Mouse (Mus musculus) hindbrain, embryonic 14.5 days (tissue): ENCODE measurements at regions not wholly inside any gene's neighbourhood (a gene's known extent, or its start where the extent isn't known, plus 50 kb on each side); places are given as distances from the start of the nearest gene placed in this dataset.

Source experiments
- ATAC-seq: fragments of 200-750 bp; cut with Nextera tagmentation; 2 replicates; pipeline ENCODE4 v1.8.0; 2017; ENCODE audit warnings: moderate number of reproducible peaks, mild to moderate bottlenecking, moderate TSS enrichment, moderate library complexity; ENCODE audit not compliant: low FRiP score
- DNase-seq: peaks from one replicate; pipeline ENCODE4 v3.0.0-alpha.2; 2015; ENCODE audit warnings: low spot score
- H3K27ac ChIP-seq: fragments of 300-500 bp; sonication (generic); 2 replicates; pipeline ENCODE4 v1.5.1; 2014; ENCODE audit warnings: mild to moderate bottlenecking, moderate library complexity
- H3K27me3 ChIP-seq: fragments of 300-500 bp; sonication (generic); 2 replicates; pipeline ENCODE4 v1.6.1; 2014; ENCODE audit warnings: mild to moderate bottlenecking, low read length, mixed read lengths; ENCODE audit not compliant: control insufficient read depth, insufficient read depth
- H3K36me3 ChIP-seq: fragments of 300-500 bp; sonication (generic); replicated peaks from 2 replicates; pipeline ENCODE4 v1.6.1; 2014; ENCODE audit not compliant: control insufficient read depth, insufficient read depth
- H3K4me1 ChIP-seq: fragments of 300-500 bp; sonication (generic); replicated peaks from 2 replicates; pipeline ENCODE4 v1.6.1; 2014; ENCODE audit warnings: antibody characterized with exemption, low read length, mixed read lengths; ENCODE audit not compliant: control insufficient read depth, insufficient read depth
- H3K4me2 ChIP-seq: fragments of 300-500 bp; sonication (generic); replicated peaks from 2 replicates; pipeline ENCODE4 v1.6.1; 2014; ENCODE audit warnings: mild to moderate bottlenecking, moderate library complexity
- H3K4me3 ChIP-seq: fragments of 300-500 bp; sonication (generic); replicated peaks from 2 replicates; pipeline ENCODE4 v1.5.1; 2014; ENCODE audit warnings: mild to moderate bottlenecking, low read length
- H3K9ac ChIP-seq: fragments of 300-500 bp; sonication (generic); 2 replicates; pipeline ENCODE4 v1.6.1; 2014
- H3K9me3 ChIP-seq: fragments of 300-500 bp; sonication (generic); 2 replicates; pipeline ENCODE4 v1.6.1; 2016; ENCODE audit warnings: low read length; ENCODE audit not compliant: control insufficient read depth
- WGBS: fragments of 180-500 bp; shearing (Covaris S2); extraction: QIAGEN DNeasy Blood & Tissue Kit; methylation state at CpG from one replicate; pipeline ENCODE4 v1.1.7; 2014; 5-methylcytosine and 5-hydroxymethylcytosine counted together

- no peaks in the 10 kb centered on the region for H3K36me3 ChIP-seq
- H3K4me3 ChIP-seq = no peak overlapping the region
- WGBS = 74% methylated on average over 5 of the region's 5 CpGs
These were observed 847.0 kb downstream of the Ets1 start for GRCm38 (mm10) chr9:33482845-33483540.

DNA sequence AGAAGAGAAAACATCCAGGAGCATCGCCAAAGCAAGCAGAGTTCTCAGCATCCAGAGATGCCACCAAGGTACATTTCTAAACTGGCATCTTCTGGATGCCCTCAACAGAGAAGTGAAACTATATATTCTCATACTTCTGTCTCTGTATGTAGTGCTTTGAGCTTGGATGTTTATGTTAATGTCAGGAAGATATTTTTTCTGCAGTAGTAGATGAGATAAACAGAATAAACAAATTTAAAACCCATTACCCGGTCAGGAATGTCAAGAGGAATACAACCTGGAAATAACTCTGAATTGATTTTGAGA, 847.5 kb downstream of the Ets1 start:
- Histone ChIP-seq H3K9me3 (peaks cover 3% of the 10 kb centered on the region; the same call in 1 of the 2 replicates), H3K4me1 (no peaks in the 10 kb centered on the region), H3K4me3 (no peak overlapping the region), H3K4me2 (no peak overlapping the region), H3K27me3 (no peaks in the 10 kb centered on the region), H3K27ac (no peak overlapping the region), H3K36me3 (no peaks in the 10 kb centered on the region), H3K9ac (no peak overlapping the region)
- DNase-seq (no peak), ATAC-seq (no peak)
- 95% methylated on average over 2 of the region's 2 CpGs for WGBS

More at GRCm38 (mm10) chr9:33482845-33483540, 847.0 kb downstream of the Ets1 start:
- no peaks in the 10 kb centered on the region for H3K27me3 ChIP-seq
- peaks cover 3% of the 10 kb centered on the region; the same call in 1 of the 2 replicates for H3K9me3 ChIP-seq
- DNase-seq = no peak
- H3K27ac ChIP-seq = no peak overlapping the region
- H3K4me2 ChIP-seq = no peak overlapping the region
- no peak overlapping the region for H3K9ac ChIP-seq
- no peak for ATAC-seq
- no peaks in the 10 kb centered on the region for H3K4me1 ChIP-seq

- Histone ChIP-seq H3K9ac (no peak overlapping the region), H3K4me2 (no peak overlapping the region), H3K9me3 (no peaks in the 10 kb centered on the region), H3K36me3 (no peaks in the 10 kb centered on the region), H3K27ac (no peak overlapping the region), H3K4me1 (no peaks in the 10 kb centered on the region), H3K27me3 (no peaks in the 10 kb centered on the region), H3K4me3 (no peak overlapping the region)
- DNase-seq (no peak), ATAC-seq (no peak)
- 77% methylated on average over 1 of the region's 1 CpGs for WGBS
These were observed 897.2 kb downstream of the Ets1 start for GRCm38 (mm10) chr9:33533101-33533810.

- no peak overlapping the region for H3K27ac ChIP-seq
- ATAC-seq (no peak), DNase-seq (no peak)
- H3K4me3 ChIP-seq = no peak overlapping the region
- no peaks in the 10 kb centered on the region for H3K9me3 ChIP-seq
- WGBS = 58% methylated on average over 5 of the region's 5 CpGs
- no peaks in the 10 kb centered on the region for H3K36me3 ChIP-seq
- no peaks in the 10 kb centered on the region for H3K27me3 ChIP-seq
- H3K4me1 ChIP-seq = no peaks in the 10 kb centered on the region
- H3K4me2 ChIP-seq = no peak overlapping the region
- no peak overlapping the region for H3K9ac ChIP-seq
These were observed 907.3 kb downstream of the Ets1 start for GRCm38 (mm10) chr9:33543301-33543700.

- DNase-seq (no peak), ATAC-seq (no peak)
- H3K9me3 ChIP-seq = no peaks in the 10 kb centered on the region
- no peaks in the 10 kb centered on the region for H3K27me3 ChIP-seq
- H3K36me3 ChIP-seq = no peaks in the 10 kb centered on the region
- WGBS = 71% methylated on average over 4 of the region's 4 CpGs
- H3K4me3 ChIP-seq = no peak overlapping the region
- no peaks in the 10 kb centered on the region for H3K4me1 ChIP-seq
- no peak overlapping the region for H3K4me2 ChIP-seq
- no peak overlapping the region for H3K9ac ChIP-seq
- no peak overlapping the region for H3K27ac ChIP-seq
These were observed 910.2 kb downstream of the Ets1 start for GRCm38 (mm10) chr9:33546126-33546737.

DNA sequence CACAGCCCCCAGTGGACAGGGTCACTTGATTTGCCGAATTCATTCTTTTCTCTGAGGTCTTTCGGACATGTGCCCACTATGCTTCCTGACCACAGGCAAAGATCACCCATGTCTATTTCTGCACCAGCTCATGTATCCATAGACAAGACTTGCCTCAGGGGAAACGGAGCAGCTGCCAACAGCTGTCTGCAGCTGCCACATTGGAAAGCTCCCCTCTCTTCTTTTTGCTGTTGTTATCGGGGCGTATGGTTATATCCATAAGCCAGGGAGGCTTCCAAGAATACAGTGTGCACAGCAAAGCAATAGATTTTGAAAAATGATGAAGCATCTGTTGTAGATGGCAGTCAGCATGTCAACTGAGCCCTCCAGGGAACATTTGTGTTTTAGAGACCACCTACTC, 913.4 kb downstream of the Ets1 start:
- no peak overlapping the region for H3K27ac ChIP-seq
- H3K9ac ChIP-seq = no peak overlapping the region
- no peaks in the 10 kb centered on the region for H3K36me3 ChIP-seq
- H3K4me2 ChIP-seq = no peak overlapping the region
- no peaks in the 10 kb centered on the region for H3K4me1 ChIP-seq
- DNase-seq (no peak), ATAC-seq (no peak)
- 95% methylated on average over 5 of the region's 5 CpGs for WGBS
- H3K27me3 ChIP-seq = no peaks in the 10 kb centered on the region
- no peak overlapping the region for H3K4me3 ChIP-seq
- no peaks in the 10 kb centered on the region for H3K9me3 ChIP-seq

GRCm38 (mm10) chr9:33571990-33572389, 913.7 kb upstream of the Kirrel3 start:
- no peak for ATAC-seq
- Histone ChIP-seq H3K36me3 (no peaks in the 10 kb centered on the region), H3K9ac (no peak overlapping the region), H3K27ac (no peak overlapping the region), H3K4me1 (no peaks in the 10 kb centered on the region), H3K4me2 (no peak overlapping the region), H3K4me3 (no peak overlapping the region), H3K9me3 (no peaks in the 10 kb centered on the region), H3K27me3 (no peaks in the 10 kb centered on the region)
- DNase-seq = no peak
- 93% methylated on average over 2 of the region's 2 CpGs for WGBS

- no peak for ATAC-seq
- Histone ChIP-seq H3K27me3 (no peaks in the 10 kb centered on the region), H3K4me3 (no peak overlapping the region), H3K36me3 (no peaks in the 10 kb centered on the region), H3K9ac (no peak overlapping the region), H3K27ac (no peak overlapping the region), H3K4me2 (no peak overlapping the region), H3K9me3 (no peaks in the 10 kb centered on the region), H3K4me1 (no peaks in the 10 kb centered on the region)
- DNase-seq = no peak
- WGBS = 83% methylated on average over 1 of the region's 1 CpGs
These were observed 874.2 kb upstream of the Kirrel3 start for GRCm38 (mm10) chr9:33611511-33611910.

GRCm38 (mm10) chr9:33624378-33624777, 861.3 kb upstream of the Kirrel3 start:
- whole genome bisulfite sequencing = 82% methylated on average over 1 of the region's 1 CpGs
- no peaks in the 10 kb centered on the region for H3K4me1 ChIP-seq
- H3K9ac ChIP-seq = no peak overlapping the region
- no peak overlapping the region for H3K4me3 ChIP-seq
- H3K9me3 ChIP-seq = no peaks in the 10 kb centered on the region
- H3K27me3 ChIP-seq = no peaks in the 10 kb centered on the region
- no peak for ATAC-seq
- H3K27ac ChIP-seq = no peak overlapping the region
- no peak overlapping the region for H3K4me2 ChIP-seq
- H3K36me3 ChIP-seq = no peaks in the 10 kb centered on the region
- no peak for DNase-seq
